Mouse (Mus musculus): Measurements from ENCODE around the gene Fam69a. TPM values are rescaled to one million over a fixed set of nuclear protein-coding genes. Genes with fewer than 3 reads are reported as not detected.

Fam69a gene
- polyA plus RNA-seq, 1 experiment from 2014 or later = 11.7 TPM

GRCm38 (mm10) chr5:107863971-107864370, 122.9 kb downstream of the Fam69a start:
- Histone ChIP-seq H3K36me3 (ENCODE audit: control insufficient read depth, insufficient read depth) (no peaks in the 10 kb centered on the region), H3K27me3 (replicated peaks; ENCODE audit: control insufficient read depth, insufficient read depth, low read length) (no peaks in the 10 kb centered on the region), H3K4me2 (replicated peaks; ENCODE audit: low read depth) (no peak overlapping the region), H3K4me1 (replicated peaks; ENCODE audit: control insufficient read depth, insufficient read depth, low read length) (0 out of 2 replicates have a peak, but pooled peaks cover 2% of the 10 kb centered on the region), H3K27ac (ENCODE audit: low read depth, low read length) (no peak overlapping the region), H3K4me3 (ENCODE audit: low read depth, low read length) (no peak overlapping the region), H3K9ac (ENCODE audit: low read depth, low read length) (no peak overlapping the region), H3K9me3 (ENCODE audit: control insufficient read depth) (no peaks in the 10 kb centered on the region)
- no peak for TF ChIP-seq CTCF (IDR thresholded peaks at IDR 0.05; ENCODE audit: low read depth)
- WGBS = 64% methylated on average over 3 of the region's 3 CpGs
- ATAC-seq = no peak

DNA sequence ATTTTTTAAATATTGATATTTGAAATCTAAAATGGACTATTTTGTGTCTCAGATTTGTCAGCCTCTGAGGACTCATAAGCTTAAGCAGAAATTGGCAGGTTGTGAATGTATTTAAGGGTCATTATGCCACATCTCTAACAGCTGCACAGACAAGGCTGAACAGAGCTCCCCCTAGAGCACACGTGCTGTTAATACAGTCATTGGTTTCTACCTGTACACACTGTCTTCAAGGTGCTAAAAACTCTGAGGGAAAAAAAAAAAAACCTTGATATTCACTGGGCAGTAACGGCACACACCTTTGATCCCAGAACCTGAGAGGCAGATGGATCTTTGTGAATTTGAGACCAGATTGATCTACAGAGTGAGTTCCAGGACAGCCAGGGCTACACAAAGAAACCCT, 127.9 kb downstream of the Fam69a start:
- peak; percentile 71 for TF ChIP-seq CTCF (IDR thresholded peaks at IDR 0.05; ENCODE audit: low read depth)
- no peak overlapping the region for H3K4me3 ChIP-seq (ENCODE audit: low read depth, low read length)
- no peak for ATAC-seq
- H3K9ac ChIP-seq (ENCODE audit: low read depth, low read length) = no peak overlapping the region
- no peaks in the 10 kb centered on the region; the same call in 1 of the 2 replicates for H3K4me1 ChIP-seq (replicated peaks; ENCODE audit: control insufficient read depth, insufficient read depth, low read length)
- 25% methylated on average over 2 of the region's 2 CpGs for WGBS
- no peak overlapping the region for H3K4me2 ChIP-seq (replicated peaks; ENCODE audit: low read depth)
- H3K27ac ChIP-seq (ENCODE audit: low read depth, low read length) = no peak overlapping the region
- H3K36me3 ChIP-seq (ENCODE audit: control insufficient read depth, insufficient read depth) = no peaks in the 10 kb centered on the region
- no peaks in the 10 kb centered on the region for H3K27me3 ChIP-seq (replicated peaks; ENCODE audit: control insufficient read depth, insufficient read depth, low read length)
- H3K9me3 ChIP-seq (ENCODE audit: control insufficient read depth) = no peaks in the 10 kb centered on the region

Other genes starting within 250 kb of the Fam69a start
- gene Ube2d2b, start 157.0 kb downstream of the Fam69a start, polyA plus RNA-seq (2015; fragmentation: Nextera tagmentation; extraction: Ambion mirVana) = 0.09 TPM in 1 of 2 replicates, not detected in the other
- 39.7 and 41.6 TPM in 2 replicates for gene Evi5, start 112.0 kb downstream of the Fam69a start, polyA plus RNA-seq (2015; fragmentation: Nextera tagmentation; extraction: Ambion mirVana)
- gene Rpl5, start 86.6 kb downstream of the Fam69a start, polyA plus RNA-seq (2015; fragmentation: Nextera tagmentation; extraction: Ambion mirVana) = 26.7 and 29.1 TPM in 2 replicates
- gene Mtf2, start 78.6 kb upstream of the Fam69a start, polyA plus RNA-seq (2015; fragmentation: Nextera tagmentation; extraction: Ambion mirVana) = 52.3 and 57.0 TPM in 2 replicates
- 19.3 and 20.5 TPM in 2 replicates for gene Tmed5, start 145.5 kb upstream of the Fam69a start, polyA plus RNA-seq (2015; fragmentation: Nextera tagmentation; extraction: Ambion mirVana)
- gene Ccdc18, start 145.8 kb upstream of the Fam69a start, polyA plus RNA-seq (2015; fragmentation: Nextera tagmentation; extraction: Ambion mirVana) = 3.3 and 4.9 TPM in 2 replicates

Data from intestine, postnatal 0 days (tissue).